Mouse (Mus musculus): ENCODE results near the gene Lingo1.

GRCm38 (mm10) chr9:56618660-56619059 lies 177.6 kb downstream of the Lingo1 start:
- no peak for TF ChIP-seq CTCF (conservative IDR thresholded peaks at IDR 0.05; ENCODE audit: insufficient read depth, insufficient read length, low read depth, low read length)
- TF ChIP-seq POLR2A (IDR thresholded peaks at IDR 0.05; ENCODE audit: low read depth, low read length), result no peak
